Mouse (Mus musculus): ENCODE measurements at regions not wholly inside any gene's neighbourhood (a gene's known extent, or its start where the extent isn't known, plus 50 kb on each side); places are given as distances from the start of the nearest gene placed in this dataset.

DNA sequence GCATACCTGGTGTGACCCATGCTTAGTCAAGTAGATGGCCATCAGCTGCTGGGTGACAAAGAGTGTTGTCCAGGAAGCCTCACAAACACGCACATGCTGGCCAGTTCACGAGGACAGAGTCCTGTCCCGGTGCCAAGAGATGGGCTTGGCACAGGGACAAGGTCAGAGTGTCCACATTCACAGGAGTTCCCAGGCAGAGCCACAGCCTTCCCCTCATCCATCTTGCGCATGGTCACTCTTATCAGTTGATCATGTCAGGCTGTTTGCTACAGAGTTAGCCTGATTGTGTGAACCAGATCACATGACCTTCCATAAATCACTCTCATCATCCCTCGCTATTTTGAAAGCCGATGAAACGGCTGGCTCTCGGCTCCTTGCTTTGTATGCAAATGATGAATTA lies 103.6 kb downstream of the Gm11011 start:
- TF ChIP-seq HCFC1 (IDR thresholded peaks at IDR 0.05; ENCODE audit: low read depth, low read length) (no peak), EP300 (IDR thresholded peaks at IDR 0.05; ENCODE audit: low read depth in 1 of 2, low read length in 2 of 2) (no peak), CHD1 (IDR thresholded peaks at IDR 0.05; ENCODE audit: low read depth, low read length) (no peak), TCF12 (IDR thresholded peaks at IDR 0.05; ENCODE audit: low read depth, low read length) (no peak), CHD2 (IDR thresholded peaks at IDR 0.05; ENCODE audit: low read length) (no peak)

Data from MEL (cell line).